Mouse (Mus musculus) olfactory bulb, adult 2 months (tissue): ENCODE measurements around the gene Mapk3.

Experiments
- CTCF ChIP-seq: fragments of 200-500 bp; IDR thresholded peaks from 2 replicates; pipeline ENCODE4 v1.5.1; 2012; ENCODE audit warnings: low read depth, mild to moderate bottlenecking, low read length, moderate library complexity; ENCODE audit not compliant: insufficient read depth
- POLR2A ChIP-seq: fragments of 200-500 bp; IDR thresholded peaks from 2 replicates; pipeline ENCODE4 v1.6.1; 2012; ENCODE audit warnings: mild to moderate bottlenecking, low read depth, low read length, moderate library complexity; ENCODE audit not compliant: insufficient read depth

- TF ChIP-seq CTCF (no peak), POLR2A (peak; percentile 87)
Measured at GRCm38 (mm10) chr7:126776598-126777057, 17.2 kb downstream of the Mapk3 start, which contains the start of gene Ypel3.
